Mouse (Mus musculus) small intestine, adult 2 months (tissue): Measurements from ENCODE around the gene Pabpc4.

ENCODE experiments used
- CTCF ChIP-seq: fragments of 200-500 bp; IDR thresholded peaks from 2 replicates; pipeline ENCODE4 v1.5.1; 2012; ENCODE audit warnings: low read depth, mild to moderate bottlenecking, control low read depth, inconsistent platforms, low read length, moderate library complexity, mixed read lengths; ENCODE audit not compliant: insufficient replicate concordance, insufficient read length; ENCODE audit errors: extremely low read depth
- POLR2A ChIP-seq: fragments of 200-500 bp; IDR thresholded peaks from 2 replicates; pipeline ENCODE4 v1.6.1; 2012; ENCODE audit warnings: low read depth, mild to moderate bottlenecking, control low read depth, inconsistent platforms, low read length, moderate library complexity

GRCm38 (mm10) chr4:123246651-123247050 lies 15.5 kb upstream of the Pabpc4 start:
- TF ChIP-seq CTCF (no peak), POLR2A (no peak)
